Mouse (Mus musculus) thymus, adult 2 months (tissue): ENCODE data around the gene Plekha5.

Source experiments
- CTCF ChIP-seq: fragments of 200-500 bp; IDR thresholded peaks from 2 replicates; pipeline ENCODE4 v1.5.1; 2012; ENCODE audit warnings: mild to moderate bottlenecking, control low read depth, low read length, moderate library complexity, borderline replicate concordance; ENCODE audit not compliant: control insufficient read depth, poor library complexity, insufficient read depth; ENCODE audit errors: extremely low read depth
- POLR2A ChIP-seq: fragments of 200-500 bp; IDR thresholded peaks from 2 replicates; pipeline ENCODE4 v1.6.1; 2012; ENCODE audit warnings: mild to moderate bottlenecking, low read length, control low read depth, moderate library complexity; ENCODE audit not compliant: control insufficient read depth, poor library complexity, insufficient read depth; ENCODE audit errors: extremely low read depth

- TF ChIP-seq CTCF (no peak), POLR2A (no peak)
Observed at GRCm38 (mm10) chr6:140478943-140479342, 55.1 kb downstream of the Plekha5 start.
